Mouse (Mus musculus) lung, embryonic 15.5 days (tissue): ENCODE data around the gene Lgals3. TPM values are rescaled to one million over a fixed set of nuclear protein-coding genes. Genes with fewer than 3 reads are reported as not detected.

Experiments used
- ATAC-seq: fragments of 200-750 bp; cut with Nextera tagmentation; 2 replicates; pipeline ENCODE4 v1.8.0; 2017; ENCODE audit warnings: moderate number of reproducible peaks, borderline replicate concordance; ENCODE audit not compliant: low FRiP score, low TSS enrichment; ENCODE audit errors: extremely low read depth
- H3K27ac ChIP-seq: fragments of 300-500 bp; sonication (generic); 2 replicates; pipeline ENCODE4 v1.5.1; 2015; ENCODE audit warnings: moderate library complexity, mild to moderate bottlenecking, inconsistent platforms
- H3K27me3 ChIP-seq: fragments of 300-500 bp; sonication (generic); 2 replicates; pipeline ENCODE4 v1.6.1; 2015; ENCODE audit warnings: inconsistent platforms
- H3K36me3 ChIP-seq: fragments of 300-500 bp; sonication (generic); 2 replicates; pipeline ENCODE4 v1.6.1; 2015; ENCODE audit warnings: inconsistent platforms
- H3K4me1 ChIP-seq: fragments of 300-500 bp; sonication (generic); 2 replicates; pipeline ENCODE4 v1.6.1; 2015; ENCODE audit warnings: inconsistent platforms
- H3K4me2 ChIP-seq: fragments of 300-500 bp; sonication (generic); 2 replicates; pipeline ENCODE4 v1.6.1; 2015; ENCODE audit warnings: inconsistent platforms, mild to moderate bottlenecking, moderate library complexity
- H3K4me3 ChIP-seq: fragments of 300-500 bp; sonication (generic); 2 replicates; pipeline ENCODE4 v1.5.1; 2015; ENCODE audit warnings: mild to moderate bottlenecking, inconsistent platforms
- H3K9ac ChIP-seq: fragments of 300-500 bp; sonication (generic); 2 replicates; pipeline ENCODE4 v1.6.1; 2015; ENCODE audit warnings: inconsistent platforms
- H3K9me3 ChIP-seq: fragments of 300-500 bp; sonication (generic); 2 replicates; pipeline ENCODE4 v1.6.1; 2016; ENCODE audit warnings: inconsistent platforms
- WGBS: fragments of 180-500 bp; shearing (Covaris S2); methylation state at CpG from one replicate; pipeline ENCODE4 v1.1.7; 2015; 5-methylcytosine and 5-hydroxymethylcytosine counted together
- polyA plus RNA-seq: library from polyadenylated mRNA; unstranded; fragments of >200 nt; fragmentation: Nextera tagmentation; extraction: Ambion mirVana; gene quantifications from 2 replicates; pipeline ENCODE4 v1.2.1, GENCODE M21; 2015

Gene Lgals3
- polyA plus RNA-seq, 1 experiment from 2014 or later, result 36.0 TPM

DNA sequence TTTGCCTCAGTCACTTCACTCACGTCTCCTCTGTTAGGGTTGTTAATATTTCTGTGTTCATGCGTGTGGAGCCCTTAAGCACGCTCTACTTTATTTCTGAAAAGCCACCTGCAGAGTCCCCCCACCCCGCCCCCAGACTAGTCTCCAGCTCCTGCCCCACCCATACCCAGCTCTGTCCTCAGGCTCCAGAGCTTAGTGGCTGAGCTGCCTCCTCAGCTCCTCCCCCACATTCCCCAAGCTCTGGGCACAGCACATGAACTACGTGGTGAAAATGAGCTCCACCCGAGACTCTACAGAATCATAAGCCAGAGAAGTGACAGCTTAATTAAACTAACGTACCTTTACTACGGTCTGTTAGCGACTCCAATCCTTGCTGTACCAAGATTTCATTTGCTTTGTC lies 38.4 kb downstream of the Lgals3 start:
- H3K4me2 ChIP-seq, result no peak overlapping the region
- H3K9ac ChIP-seq, result no peak overlapping the region
- 84% methylated on average over 9 of the region's 9 CpGs for WGBS
- no peaks in the 10 kb centered on the region for H3K4me1 ChIP-seq
- no peak overlapping the region for H3K4me3 ChIP-seq
- H3K27ac ChIP-seq, result no peak overlapping the region
- no peaks in the 10 kb centered on the region for H3K27me3 ChIP-seq
- H3K9me3 ChIP-seq, result no peaks in the 10 kb centered on the region
- H3K36me3 ChIP-seq, result peaks cover 94% of the 10 kb centered on the region
- ATAC-seq, result no peak

DNA sequence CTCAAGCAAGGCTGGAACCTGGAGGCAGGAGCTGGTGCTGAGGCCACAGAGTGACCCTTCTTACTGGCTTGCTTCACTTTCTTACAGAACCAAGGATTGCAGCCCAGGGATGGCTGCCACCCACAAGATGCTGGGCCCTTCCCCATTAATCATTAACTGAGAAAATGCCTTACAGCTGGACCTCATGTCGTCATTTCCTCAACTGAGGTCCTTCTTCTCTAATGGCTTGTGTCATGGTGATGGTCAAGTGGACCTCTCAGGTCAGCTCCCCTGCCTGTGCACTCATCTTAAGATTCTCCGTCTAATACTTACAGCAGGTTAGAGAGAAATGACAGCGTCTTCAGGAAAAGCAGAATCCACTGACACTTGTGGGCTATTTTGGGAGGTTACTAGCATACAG lies 49.8 kb downstream of the Lgals3 start:
- 11% methylated on average over 3 of the region's 3 CpGs for WGBS
- Histone ChIP-seq H3K36me3 (peaks cover 35% of the 10 kb centered on the region), H3K27me3 (no peaks in the 10 kb centered on the region), H3K27ac (no peak overlapping the region), H3K4me2 (peak overlapping the region; percentile 70), H3K9me3 (no peaks in the 10 kb centered on the region), H3K9ac (peak overlapping the region; percentile 63), H3K4me1 (peaks cover 17% of the 10 kb centered on the region), H3K4me3 (peak overlapping the region; percentile 72)
- no peak for ATAC-seq

DNA sequence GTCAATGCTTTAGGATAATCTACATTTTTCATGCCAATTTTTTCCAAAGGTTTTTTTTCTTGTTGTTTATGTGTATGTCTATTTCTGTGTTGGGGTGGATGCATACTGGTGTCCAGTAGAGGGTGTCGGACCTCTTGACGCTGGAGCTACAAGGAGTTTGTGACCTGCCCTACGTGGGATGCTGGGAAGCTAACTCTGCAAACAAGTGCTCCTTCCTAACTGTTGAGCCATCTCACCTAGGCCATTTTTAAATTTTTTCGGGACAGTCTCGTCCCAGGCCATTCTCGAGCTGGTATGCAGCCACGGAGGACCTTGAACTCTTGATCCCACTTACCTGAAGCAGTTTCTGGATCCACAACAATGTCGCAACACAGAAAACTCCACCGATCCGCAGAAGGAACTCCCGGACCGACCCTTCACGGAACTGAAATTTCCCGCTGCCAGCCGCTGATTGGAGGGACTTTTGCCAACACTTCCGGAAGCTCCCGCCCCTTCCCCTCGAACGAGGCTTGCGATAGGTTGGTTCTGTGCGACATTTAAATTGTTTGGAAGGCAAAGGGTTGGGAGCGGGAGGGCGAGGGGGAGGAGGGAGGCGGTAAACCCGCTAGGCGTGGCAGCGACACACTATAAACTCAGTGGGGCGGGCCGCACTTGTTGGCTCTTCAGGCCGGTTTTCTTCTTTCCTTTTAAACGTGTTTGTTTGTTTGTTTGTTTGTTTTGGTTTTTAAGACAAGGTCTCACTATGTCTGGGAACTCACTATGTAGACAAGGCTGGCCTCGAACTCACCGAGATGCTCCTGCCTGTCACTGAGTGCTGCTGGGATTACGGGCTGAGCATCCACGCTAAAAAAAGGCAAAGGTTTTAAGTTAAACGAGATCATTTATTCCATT lies 50.5 kb downstream of the Lgals3 start, which contains the start of gene Dlgap5:
Gene Dlgap5 (minus strand): TSS at position 633 of the 891 bp plus-strand sequence.
- peak within 1 kb of the TSS; percentile 70 for H3K4me2 ChIP-seq
- peaks cover 30% of the 10 kb centered on the region for H3K36me3 ChIP-seq
- peak; percentile 98 for ATAC-seq
- peak within 1 kb of the TSS; percentile 48 for H3K27ac ChIP-seq
- peak within 1 kb of the TSS; percentile 63 for H3K9ac ChIP-seq
- under 1% methylated on average over 36 of the region's 36 CpGs for WGBS
- no peaks in the 10 kb centered on the region for H3K27me3 ChIP-seq
- peak within 1 kb of the TSS; percentile 72 for H3K4me3 ChIP-seq
- no peaks in the 10 kb centered on the region for H3K9me3 ChIP-seq
- peaks cover 17% of the 10 kb centered on the region for H3K4me1 ChIP-seq

DNA sequence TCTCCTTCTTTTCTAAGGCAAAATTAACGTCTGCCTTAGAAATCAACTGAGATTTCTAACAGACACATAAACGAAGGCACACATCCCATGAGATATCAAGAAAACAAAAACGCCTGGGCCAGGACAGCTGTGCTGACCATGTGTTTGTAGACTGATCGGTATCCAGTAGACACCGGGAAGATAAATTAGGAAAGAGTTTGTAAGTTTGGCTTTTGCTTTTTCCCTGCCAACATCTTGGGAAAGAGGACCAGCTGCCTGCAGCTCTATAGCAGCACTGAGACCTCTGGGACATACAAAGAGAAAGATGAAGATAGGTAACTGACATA lies 51.1 kb downstream of the Lgals3 start:
- H3K9me3 ChIP-seq, result no peaks in the 10 kb centered on the region
- no peak for ATAC-seq
- H3K9ac ChIP-seq, result peak overlapping the region; percentile 44

GRCm38 (mm10) chr14:47419034-47419625 lies 51.6 kb downstream of the Lgals3 start:
- Histone ChIP-seq H3K27me3 (no peaks in the 10 kb centered on the region), H3K9me3 (no peaks in the 10 kb centered on the region), H3K4me1 (peaks cover 17% of the 10 kb centered on the region), H3K27ac (peak overlapping the region; percentile 47; the same call in 1 of the 2 replicates), H3K4me3 (no peak overlapping the region), H3K4me2 (peak overlapping the region; percentile 70), H3K9ac (no peak overlapping the region), H3K36me3 (peaks cover 20% of the 10 kb centered on the region)
- 66% methylated on average over 9 of the region's 9 CpGs for WGBS
- ATAC-seq, result no peak

More for the DNA sequence above, 51.1 kb downstream of the Lgals3 start:
- Histone ChIP-seq H3K4me1 (peaks cover 17% of the 10 kb centered on the region), H3K27me3 (no peaks in the 10 kb centered on the region), H3K4me2 (peak overlapping the region; percentile 70), H3K27ac (peak overlapping the region; percentile 47), H3K36me3 (peaks cover 25% of the 10 kb centered on the region), H3K4me3 (peak overlapping the region; percentile 72)
- 23% methylated on average over 5 of the region's 5 CpGs for WGBS

GRCm38 (mm10) chr14:47419723-47420276 lies 52.2 kb downstream of the Lgals3 start:
- H3K4me1 ChIP-seq, result peaks cover 17% of the 10 kb centered on the region
- no peak overlapping the region for H3K27ac ChIP-seq
- no peak overlapping the region for H3K9ac ChIP-seq
- H3K4me3 ChIP-seq, result no peak overlapping the region
- no peak overlapping the region for H3K4me2 ChIP-seq
- no peak for ATAC-seq
- H3K27me3 ChIP-seq, result no peaks in the 10 kb centered on the region
- peaks cover 14% of the 10 kb centered on the region for H3K36me3 ChIP-seq
- WGBS, result 93% methylated on average over 24 of the region's 24 CpGs
- no peaks in the 10 kb centered on the region for H3K9me3 ChIP-seq

- Histone ChIP-seq H3K9ac (no peak overlapping the region), H3K9me3 (no peaks in the 10 kb centered on the region), H3K27ac (no peak overlapping the region), H3K36me3 (no peaks in the 10 kb centered on the region), H3K4me1 (peaks cover 17% of the 10 kb centered on the region), H3K4me2 (no peak overlapping the region), H3K4me3 (no peak overlapping the region), H3K27me3 (no peaks in the 10 kb centered on the region)
- 32% methylated on average over 2 of the region's 2 CpGs for WGBS
- no peak for ATAC-seq
Measured at GRCm38 (mm10) chr14:47421606-47422005, 54.1 kb downstream of the Lgals3 start.

GRCm38 (mm10) chr14:47422466-47422865 lies 54.9 kb downstream of the Lgals3 start:
- Histone ChIP-seq H3K36me3 (no peaks in the 10 kb centered on the region), H3K4me3 (no peak overlapping the region), H3K9me3 (no peaks in the 10 kb centered on the region), H3K27ac (no peak overlapping the region), H3K9ac (no peak overlapping the region), H3K4me1 (peaks cover 9% of the 10 kb centered on the region), H3K27me3 (no peaks in the 10 kb centered on the region), H3K4me2 (no peak overlapping the region)
- ATAC-seq, result no peak
- WGBS, result 64% methylated on average over 4 of the region's 4 CpGs

DNA sequence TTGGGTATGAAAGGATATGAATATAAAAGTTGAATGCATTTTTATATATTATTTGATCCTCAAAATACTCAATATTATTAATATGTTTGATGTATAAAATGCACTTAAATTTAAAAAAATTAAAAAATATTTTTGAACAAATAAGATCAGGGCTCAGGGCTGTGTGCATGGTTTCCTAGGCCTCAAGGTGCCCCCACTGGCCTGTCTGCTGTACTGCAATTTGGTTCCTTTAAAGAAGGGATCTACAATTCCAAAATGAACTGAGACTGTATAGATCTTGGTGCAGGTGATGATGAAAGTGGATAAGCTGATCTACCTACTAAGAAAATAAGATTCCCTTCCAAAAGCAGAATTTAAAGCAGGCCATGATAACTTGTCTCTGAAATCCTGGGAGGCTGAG lies 65.4 kb downstream of the Lgals3 start:
- ATAC-seq, result no peak
- Histone ChIP-seq H3K4me1 (no peaks in the 10 kb centered on the region), H3K9me3 (no peaks in the 10 kb centered on the region), H3K27ac (no peak overlapping the region), H3K27me3 (no peaks in the 10 kb centered on the region), H3K9ac (no peak overlapping the region), H3K4me2 (no peak overlapping the region), H3K4me3 (no peak overlapping the region), H3K36me3 (no peaks in the 10 kb centered on the region)

Other genes starting within 250 kb of the Lgals3 start
- gene Gch1, start 178.3 kb upstream of the Lgals3 start, polyA plus RNA-seq, result 4.5 and 5.3 TPM in 2 replicates
- 34.7 and 38.3 TPM in 2 replicates for gene Wdhd1, start 90.9 kb upstream of the Lgals3 start, polyA plus RNA-seq
- gene Socs4, start 90.8 kb upstream of the Lgals3 start, polyA plus RNA-seq, result 2.7 and 3.8 TPM in 2 replicates
- gene Mapk1ip1l, start 69.5 kb upstream of the Lgals3 start, polyA plus RNA-seq, result 65.5 and 67.7 TPM in 2 replicates
- 50.8 and 52.8 TPM in 2 replicates for gene Dlgap5, start 50.7 kb downstream of the Lgals3 start, polyA plus RNA-seq
- gene Fbxo34, start 82.7 kb downstream of the Lgals3 start, polyA plus RNA-seq, result 20.9 and 21.8 TPM in 2 replicates
- gene Atg14, start 202.9 kb downstream of the Lgals3 start, polyA plus RNA-seq, result 12.9 and 13.4 TPM in 2 replicates